Mouse (Mus musculus): ENCODE measurements around the gene Ugt1a5. TPM values are rescaled to one million over a fixed set of nuclear protein-coding genes. Genes with fewer than 3 reads are reported as not detected.
A peak's percentile ranks its signal among the peaks of the same experiment; 100 is the strongest.

Gene Ugt1a5
- polyA plus RNA-seq, 1 experiment from 2014 or later: not detected

DNA sequence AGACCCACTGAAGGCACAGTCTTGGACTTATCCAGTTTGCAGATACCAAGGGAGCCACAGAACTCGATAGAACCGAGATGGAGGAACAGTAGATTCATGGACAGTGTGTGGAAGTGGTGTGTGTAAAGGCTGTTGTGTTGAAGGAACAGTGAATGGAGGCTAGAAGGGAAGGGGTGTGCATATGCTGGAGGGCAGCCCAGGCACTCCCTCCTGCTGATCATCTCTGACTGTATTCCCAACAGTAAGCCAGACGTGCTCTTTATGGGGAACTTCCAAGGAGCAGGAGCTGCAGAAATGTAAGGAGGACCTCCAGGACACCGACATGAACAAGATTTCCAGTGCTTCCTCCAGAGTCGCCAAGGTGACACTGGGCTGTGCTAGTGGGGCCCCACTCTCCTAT, 84.2 kb downstream of the Ugt1a5 start:
- Histone ChIP-seq H3K4me1 (no peaks in the 10 kb centered on the region), H3K4me3 (no peak overlapping the region), H3K9me3 (peaks cover 63% of the 10 kb centered on the region), H3K27me3 (no peaks in the 10 kb centered on the region), H3K27ac (no peak overlapping the region), H3K9ac (no peak overlapping the region), H3K36me3 (no peaks in the 10 kb centered on the region), H3K4me2 (no peak overlapping the region)
- ATAC-seq (ENCODE audit: insufficient number of reproducible peaks, low FRiP score, low TSS enrichment, low read depth): no peak
- WGBS: 80% methylated on average over 5 of the region's 5 CpGs

- no peak overlapping the region for H3K27ac ChIP-seq
- no peak overlapping the region for H3K4me2 ChIP-seq
- peaks cover 44% of the 10 kb centered on the region for H3K9me3 ChIP-seq
- ATAC-seq (ENCODE audit: insufficient number of reproducible peaks, low FRiP score, low TSS enrichment, low read depth): no peak; the same call in 1 of the 2 replicates
- H3K36me3 ChIP-seq: no peaks in the 10 kb centered on the region
- no peak overlapping the region for H3K4me3 ChIP-seq
- H3K27me3 ChIP-seq: no peaks in the 10 kb centered on the region
- WGBS: 70% methylated on average over 8 of the region's 8 CpGs
- no peak overlapping the region for H3K9ac ChIP-seq
- no peaks in the 10 kb centered on the region; the same call in 1 of the 2 replicates for H3K4me1 ChIP-seq
These were observed 87.3 kb downstream of the Ugt1a5 start for GRCm38 (mm10) chr1:88253106-88253505.

DNA sequence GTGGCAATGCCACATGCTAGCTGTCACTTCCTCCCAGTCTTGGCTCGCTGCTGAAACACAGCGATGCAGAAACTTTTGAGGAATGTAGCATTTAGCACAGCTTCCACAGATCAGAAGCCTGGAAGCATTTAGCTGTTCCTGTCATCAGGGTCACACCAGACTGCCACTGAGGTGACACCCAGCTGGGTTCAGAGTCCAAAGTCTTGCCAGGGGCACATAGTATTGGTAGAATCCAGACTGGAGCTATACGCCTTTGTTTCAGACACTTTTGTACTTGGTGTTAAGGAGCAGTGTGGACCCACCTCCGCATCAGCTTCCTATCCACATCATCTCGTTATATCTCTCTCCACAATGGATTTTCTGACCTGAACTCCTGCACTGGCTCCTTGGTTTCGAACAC, 87.7 kb downstream of the Ugt1a5 start:
- H3K4me3 ChIP-seq: no peak overlapping the region
- peaks cover 44% of the 10 kb centered on the region for H3K9me3 ChIP-seq
- H3K9ac ChIP-seq: no peak overlapping the region
- H3K27me3 ChIP-seq: no peaks in the 10 kb centered on the region
- H3K4me1 ChIP-seq: no peaks in the 10 kb centered on the region; the same call in 1 of the 2 replicates
- no peak overlapping the region for H3K27ac ChIP-seq
- no peaks in the 10 kb centered on the region for H3K36me3 ChIP-seq
- WGBS: 71% methylated on average over 6 of the region's 6 CpGs
- H3K4me2 ChIP-seq: no peak overlapping the region
- no peak for ATAC-seq (ENCODE audit: insufficient number of reproducible peaks, low FRiP score, low TSS enrichment, low read depth)

- 85% methylated on average over 12 of the region's 12 CpGs for WGBS
- H3K27ac ChIP-seq: no peak overlapping the region
- H3K36me3 ChIP-seq: peaks cover 9% of the 10 kb centered on the region
- peaks cover 32% of the 10 kb centered on the region for H3K9me3 ChIP-seq
- no peaks in the 10 kb centered on the region for H3K27me3 ChIP-seq
- ATAC-seq (ENCODE audit: insufficient number of reproducible peaks, low FRiP score, low TSS enrichment, low read depth): 0 out of 2 replicates have a peak, but pooled peaks have one; percentile 0
- H3K4me2 ChIP-seq: no peak overlapping the region
- peaks cover 7% of the 10 kb centered on the region for H3K4me1 ChIP-seq
- no peak overlapping the region for H3K9ac ChIP-seq
- no peak overlapping the region for H3K4me3 ChIP-seq
These were observed 89.1 kb downstream of the Ugt1a5 start for GRCm38 (mm10) chr1:88254793-88255465.

DNA sequence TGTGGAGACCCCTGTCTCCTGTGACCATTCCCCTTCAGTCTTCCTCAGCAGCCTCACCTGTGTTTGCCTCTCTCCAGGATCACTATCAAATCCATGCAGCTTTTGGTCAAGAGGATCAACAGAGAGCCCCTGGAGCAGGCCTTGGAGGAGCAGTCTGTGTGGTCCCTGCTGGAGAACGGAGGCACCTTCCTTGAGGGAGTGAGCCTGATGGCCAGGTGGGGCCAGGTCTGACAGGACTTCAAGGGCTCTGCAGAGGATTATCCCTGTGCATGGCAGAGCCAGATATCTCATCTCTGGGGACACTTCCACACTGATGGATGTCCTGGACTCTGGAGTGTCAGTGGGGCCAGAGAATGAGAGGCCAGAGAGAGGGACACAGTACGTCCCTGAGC, 89.7 kb downstream of the Ugt1a5 start:
- Histone ChIP-seq H3K4me1 (peaks cover 7% of the 10 kb centered on the region), H3K9ac (no peak overlapping the region), H3K27me3 (no peaks in the 10 kb centered on the region), H3K9me3 (peaks cover 28% of the 10 kb centered on the region), H3K4me2 (no peak overlapping the region), H3K4me3 (no peak overlapping the region), H3K36me3 (peaks cover 14% of the 10 kb centered on the region), H3K27ac (no peak overlapping the region)
- no peak for ATAC-seq (ENCODE audit: insufficient number of reproducible peaks, low FRiP score, low TSS enrichment, low read depth)
- WGBS: 51% methylated on average over 2 of the region's 2 CpGs

DNA sequence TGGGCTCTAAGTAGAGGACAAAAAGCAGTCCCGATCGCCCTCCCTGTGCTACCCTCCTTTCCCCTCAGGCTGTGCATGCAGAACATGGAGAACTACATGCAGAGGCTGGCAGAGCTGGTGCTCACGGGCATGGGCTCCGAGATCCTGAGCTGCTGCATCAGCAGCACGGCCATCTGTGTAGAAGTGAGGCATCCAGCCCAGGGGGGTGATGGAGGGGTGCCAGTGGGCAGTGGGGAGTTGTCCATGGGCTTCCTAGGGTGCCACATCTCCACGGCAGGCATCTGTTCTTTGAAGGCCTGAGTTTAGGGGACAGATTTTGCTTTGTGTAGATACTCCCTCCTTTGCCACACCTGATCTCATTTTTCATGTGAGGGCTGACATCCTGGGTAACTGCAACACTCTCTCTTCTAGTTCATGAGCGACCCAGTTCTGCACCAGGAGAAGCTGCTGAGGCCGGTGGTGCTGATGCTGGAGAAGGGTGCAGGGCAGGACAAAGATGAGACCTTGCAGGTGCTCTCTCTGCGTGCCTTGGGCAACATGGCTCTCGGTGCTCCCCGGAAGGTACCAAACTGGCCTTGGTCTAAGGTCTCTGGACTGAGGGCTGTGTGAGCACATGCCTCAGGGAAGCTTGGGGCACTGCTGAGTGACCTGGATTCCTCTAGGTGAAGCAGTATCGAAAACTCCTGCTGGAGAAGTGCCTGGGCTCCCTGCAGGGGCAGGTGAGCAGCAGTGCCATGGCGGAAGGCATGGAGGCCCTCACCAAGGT, 90.4 kb downstream of the Ugt1a5 start:
- Histone ChIP-seq H3K4me1 (peaks cover 7% of the 10 kb centered on the region), H3K4me3 (no peak overlapping the region), H3K27me3 (no peaks in the 10 kb centered on the region), H3K27ac (no peak overlapping the region), H3K36me3 (peaks cover 21% of the 10 kb centered on the region), H3K4me2 (no peak overlapping the region), H3K9ac (no peak overlapping the region), H3K9me3 (peaks cover 21% of the 10 kb centered on the region)
- 77% methylated on average over 13 of the region's 13 CpGs for WGBS
- ATAC-seq (ENCODE audit: insufficient number of reproducible peaks, low FRiP score, low TSS enrichment, low read depth): no peak

- Histone ChIP-seq H3K27me3 (no peaks in the 10 kb centered on the region), H3K4me1 (peaks cover 14% of the 10 kb centered on the region), H3K27ac (no peak overlapping the region), H3K36me3 (peaks cover 30% of the 10 kb centered on the region), H3K9ac (no peak overlapping the region), H3K4me2 (no peak overlapping the region), H3K4me3 (no peak overlapping the region), H3K9me3 (peaks cover 16% of the 10 kb centered on the region)
- WGBS: 69% methylated on average over 10 of the region's 10 CpGs
- no peak for ATAC-seq (ENCODE audit: insufficient number of reproducible peaks, low FRiP score, low TSS enrichment, low read depth)
These were observed 91.3 kb downstream of the Ugt1a5 start for GRCm38 (mm10) chr1:88256886-88257663.

DNA sequence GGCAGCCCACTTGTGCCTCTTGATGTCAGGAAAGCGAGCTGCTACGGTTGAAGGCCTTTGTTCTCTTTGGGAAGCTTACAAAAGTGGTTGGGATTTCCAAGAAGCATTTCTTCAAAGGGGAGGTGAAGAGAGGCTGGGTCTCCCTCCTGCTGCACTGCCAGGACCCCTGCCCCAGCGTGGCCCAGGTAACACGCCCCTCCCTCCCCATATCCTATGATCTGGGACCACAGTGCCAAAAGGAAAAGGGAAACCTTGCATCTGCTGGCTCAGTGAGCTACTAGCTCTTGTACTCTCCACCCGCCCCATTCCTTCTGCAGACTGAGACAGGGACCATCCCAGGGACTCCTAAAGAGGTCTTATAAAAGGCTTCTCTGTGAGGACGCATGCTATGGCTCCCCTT, 91.9 kb downstream of the Ugt1a5 start:
- H3K27ac ChIP-seq: no peak overlapping the region
- H3K4me1 ChIP-seq: peaks cover 14% of the 10 kb centered on the region
- H3K4me2 ChIP-seq: no peak overlapping the region
- no peak overlapping the region for H3K4me3 ChIP-seq
- H3K9ac ChIP-seq: no peak overlapping the region
- H3K9me3 ChIP-seq: 0 out of 2 replicates have a peak, but pooled peaks cover 10% of the 10 kb centered on the region
- ATAC-seq (ENCODE audit: insufficient number of reproducible peaks, low FRiP score, low TSS enrichment, low read depth): no peak
- peaks cover 36% of the 10 kb centered on the region for H3K36me3 ChIP-seq
- WGBS: 83% methylated on average over 6 of the region's 6 CpGs
- no peaks in the 10 kb centered on the region for H3K27me3 ChIP-seq

GRCm38 (mm10) chr1:88258361-88258760, 92.5 kb downstream of the Ugt1a5 start:
- H3K4me2 ChIP-seq: no peak overlapping the region
- ATAC-seq (ENCODE audit: insufficient number of reproducible peaks, low FRiP score, low TSS enrichment, low read depth): no peak
- 0 out of 2 replicates have a peak, but pooled peaks cover 5% of the 10 kb centered on the region for H3K9me3 ChIP-seq
- H3K4me1 ChIP-seq: peaks cover 14% of the 10 kb centered on the region
- H3K4me3 ChIP-seq: no peak overlapping the region
- H3K9ac ChIP-seq: no peak overlapping the region
- peaks cover 42% of the 10 kb centered on the region for H3K36me3 ChIP-seq
- 66% methylated on average over 6 of the region's 6 CpGs for WGBS
- no peaks in the 10 kb centered on the region for H3K27me3 ChIP-seq
- no peak overlapping the region for H3K27ac ChIP-seq

DNA sequence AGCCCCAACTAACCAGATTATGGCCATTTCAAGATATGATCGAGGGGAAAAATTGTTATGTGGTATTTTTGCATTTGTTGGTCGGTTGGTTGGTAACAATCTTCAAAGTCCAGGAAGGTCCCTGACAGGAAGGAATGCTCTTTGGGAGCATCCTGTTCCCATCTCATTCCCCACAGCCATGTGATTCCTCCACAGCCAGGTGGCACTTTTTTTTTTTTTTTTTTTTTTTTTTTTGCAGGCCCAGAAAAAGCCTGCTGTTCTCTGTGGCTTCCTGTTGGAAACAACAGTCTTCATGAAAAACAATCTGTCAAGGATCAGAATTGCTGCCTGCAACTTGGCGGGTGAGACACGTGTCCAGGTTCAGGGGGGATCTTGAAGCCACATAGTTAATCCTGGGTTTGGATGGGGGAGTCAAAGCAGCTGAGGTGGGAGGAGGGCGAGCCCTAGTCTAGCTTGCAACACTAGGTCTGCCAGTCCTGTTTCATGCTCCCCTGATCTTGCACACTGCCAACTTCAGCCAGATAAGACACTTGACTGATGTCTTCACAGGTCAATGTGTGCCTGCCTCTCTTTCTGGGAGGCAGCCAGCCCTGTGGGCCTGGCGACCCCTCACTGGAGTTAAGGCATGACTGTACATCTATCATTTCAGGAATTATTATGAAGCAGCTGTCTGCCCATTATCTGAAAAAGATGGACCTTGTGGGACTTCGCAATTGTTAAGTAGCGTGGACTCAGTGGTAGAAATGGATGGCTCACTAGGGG, 93.2 kb downstream of the Ugt1a5 start:
- H3K27ac ChIP-seq: peak overlapping the region; percentile 1; the same call in 1 of the 2 replicates
- H3K4me1 ChIP-seq: peaks cover 14% of the 10 kb centered on the region
- H3K9me3 ChIP-seq: 0 out of 2 replicates have a peak, but pooled peaks cover 5% of the 10 kb centered on the region
- H3K36me3 ChIP-seq: peaks cover 50% of the 10 kb centered on the region
- H3K4me3 ChIP-seq: no peak overlapping the region
- H3K27me3 ChIP-seq: no peaks in the 10 kb centered on the region
- 72% methylated on average over 8 of the region's 8 CpGs for WGBS
- no peak overlapping the region for H3K4me2 ChIP-seq
- no peak overlapping the region for H3K9ac ChIP-seq
- no peak for ATAC-seq (ENCODE audit: insufficient number of reproducible peaks, low FRiP score, low TSS enrichment, low read depth)

DNA sequence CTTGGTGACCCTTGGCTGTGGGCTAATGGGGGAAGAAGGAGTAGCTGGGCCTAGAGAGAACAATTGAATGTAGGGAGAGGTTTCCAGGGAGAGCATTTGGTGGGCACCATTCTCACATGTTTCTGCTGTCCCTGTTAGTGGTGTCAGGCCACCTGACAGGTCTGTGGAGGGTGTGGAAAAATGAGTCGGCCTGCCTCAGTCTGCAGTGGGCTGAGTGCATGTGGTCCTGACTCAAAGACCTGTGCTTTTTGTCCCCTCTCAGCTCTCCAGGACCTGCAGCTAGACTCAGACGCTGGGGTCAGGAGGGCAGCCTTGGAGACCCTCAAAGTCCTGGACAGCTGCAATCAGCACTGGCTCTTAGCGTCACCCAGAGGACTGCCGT, 93.8 kb downstream of the Ugt1a5 start:
- 77% methylated on average over 4 of the region's 4 CpGs for WGBS
- Histone ChIP-seq H3K9ac (no peak overlapping the region), H3K9me3 (0 out of 2 replicates have a peak, but pooled peaks cover 5% of the 10 kb centered on the region), H3K4me2 (no peak overlapping the region), H3K36me3 (peaks cover 55% of the 10 kb centered on the region), H3K27ac (no peak overlapping the region; the same call in 1 of the 2 replicates), H3K27me3 (no peaks in the 10 kb centered on the region), H3K4me3 (no peak overlapping the region), H3K4me1 (peaks cover 14% of the 10 kb centered on the region)
- ATAC-seq (ENCODE audit: insufficient number of reproducible peaks, low FRiP score, low TSS enrichment, low read depth): no peak

All from limb, embryonic 15.5 days (tissue).